Mouse (Mus musculus) cortical plate, adult 2 months (tissue): ENCODE results near the gene Nes.

Source experiments
- CTCF ChIP-seq: fragments of 200-500 bp; IDR thresholded peaks from 2 replicates; pipeline ENCODE4 v1.5.1; 2011; ENCODE audit warnings: mild to moderate bottlenecking, control low read depth, low read length; ENCODE audit not compliant: insufficient read depth; ENCODE audit errors: extremely low read depth
- POLR2A ChIP-seq: fragments of 200-500 bp; IDR thresholded peaks from 2 replicates; pipeline ENCODE4 v1.6.1; 2011; ENCODE audit warnings: mild to moderate bottlenecking, low read length, control low read depth; ENCODE audit not compliant: insufficient read depth; ENCODE audit errors: extremely low read depth

GRCm38 (mm10) chr3:87935776-87936175, 35.1 kb upstream of the Nes start:
- TF ChIP-seq CTCF, result peak; percentile 93
- no peak for TF ChIP-seq POLR2A
